Mouse (Mus musculus) liver, embryonic 16.5 days (tissue): ENCODE results near the gene Rab5c. TPM values are rescaled to one million over a fixed set of nuclear protein-coding genes. Genes with fewer than 3 reads are reported as not detected.

ENCODE experiments used
- ATAC-seq: fragments of 200-750 bp; cut with Nextera tagmentation; 2 replicates; pipeline ENCODE4 v1.8.0; 2017; ENCODE audit warnings: low read depth, mild to moderate bottlenecking, moderate number of reproducible peaks, moderate library complexity
- H3K27ac ChIP-seq: fragments of 300-500 bp; sonication (generic); 2 replicates; pipeline ENCODE4 v1.5.1; 2014; ENCODE audit warnings: mild to moderate bottlenecking, low read length
- H3K27me3 ChIP-seq: fragments of 300-500 bp; sonication (generic); 2 replicates; pipeline ENCODE4 v1.6.1; 2014; ENCODE audit warnings: low read depth, low read length, mixed read lengths; ENCODE audit not compliant: control insufficient read depth, insufficient read depth
- H3K36me3 ChIP-seq: fragments of 300-500 bp; sonication (generic); 2 replicates; pipeline ENCODE4 v1.6.1; 2014; ENCODE audit warnings: mild to moderate bottlenecking; ENCODE audit not compliant: control insufficient read depth, insufficient read depth
- H3K4me1 ChIP-seq: fragments of 300-500 bp; sonication (generic); 2 replicates; pipeline ENCODE4 v1.6.1; 2014; ENCODE audit warnings: low read depth, low read length, mixed read lengths; ENCODE audit not compliant: control insufficient read depth
- H3K4me2 ChIP-seq: fragments of 300-500 bp; sonication (generic); 2 replicates; pipeline ENCODE4 v1.6.1; 2014; ENCODE audit warnings: low read depth, low read length, mixed read lengths
- H3K4me3 ChIP-seq: fragments of 300-500 bp; sonication (generic); 2 replicates; pipeline ENCODE4 v1.5.1; 2014; ENCODE audit warnings: low read depth, mild to moderate bottlenecking, low read length
- H3K9ac ChIP-seq: fragments of 300-500 bp; sonication (generic); 2 replicates; pipeline ENCODE4 v1.6.1; 2014; ENCODE audit warnings: low read depth, low read length
- H3K9me3 ChIP-seq: fragments of 300-500 bp; sonication (generic); replicated peaks from 2 replicates; pipeline ENCODE4 v1.6.1; 2016; ENCODE audit warnings: low read length; ENCODE audit not compliant: control insufficient read depth
- WGBS: fragments of 180-500 bp; shearing (Covaris S2); extraction: QIAGEN DNeasy Blood & Tissue Kit; methylation state at CpG from one replicate; pipeline ENCODE4 v1.1.7; 2014; ENCODE audit not compliant: insufficient replicate concordance; 5-methylcytosine and 5-hydroxymethylcytosine counted together
- polyA plus RNA-seq: library from polyadenylated mRNA; unstranded; fragments of >200 nt; fragmentation: Nextera tagmentation; extraction: Ambion mirVana; gene quantifications from 2 replicates; pipeline ENCODE4 v1.2.1, GENCODE M21; 2015

Rab5c gene
- polyA plus RNA-seq, 1 experiment from 2014 or later: 21.9 TPM

GRCm38 (mm10) chr11:100688443-100688842 is 49.6 kb downstream of the Rab5c start:
- Histone ChIP-seq H3K27ac (no peak overlapping the region), H3K9me3 (no peaks in the 10 kb centered on the region), H3K36me3 (no peaks in the 10 kb centered on the region), H3K27me3 (peaks cover 28% of the 10 kb centered on the region), H3K9ac (no peak overlapping the region), H3K4me1 (no peaks in the 10 kb centered on the region; the same call in none of the 2 replicates), H3K4me3 (no peak overlapping the region), H3K4me2 (no peak overlapping the region)
- ATAC-seq: no peak
- WGBS: 57% methylated on average over 4 of the region's 4 CpGs

GRCm38 (mm10) chr11:100687265-100687664 is 50.8 kb downstream of the Rab5c start:
- no peaks in the 10 kb centered on the region for H3K9me3 ChIP-seq
- H3K27ac ChIP-seq: no peak overlapping the region
- 72% methylated on average over 7 of the region's 7 CpGs for WGBS
- H3K4me2 ChIP-seq: no peak overlapping the region
- H3K27me3 ChIP-seq: peaks cover 17% of the 10 kb centered on the region
- ATAC-seq: no peak
- H3K4me1 ChIP-seq: no peaks in the 10 kb centered on the region; the same call in none of the 2 replicates
- H3K9ac ChIP-seq: no peak overlapping the region
- no peak overlapping the region for H3K4me3 ChIP-seq
- no peaks in the 10 kb centered on the region for H3K36me3 ChIP-seq

- Histone ChIP-seq H3K4me1 (no peaks in the 10 kb centered on the region), H3K9ac (no peak overlapping the region), H3K36me3 (no peaks in the 10 kb centered on the region), H3K27me3 (no peaks in the 10 kb centered on the region; the same call in none of the 2 replicates), H3K27ac (no peak overlapping the region), H3K4me3 (no peak overlapping the region), H3K4me2 (no peak overlapping the region), H3K9me3 (no peaks in the 10 kb centered on the region)
- WGBS: 60% methylated on average over 3 of the region's 3 CpGs
- no peak for ATAC-seq
These were observed 52.6 kb downstream of the Rab5c start for GRCm38 (mm10) chr11:100685371-100685770.

- no peaks in the 10 kb centered on the region for H3K9me3 ChIP-seq
- H3K9ac ChIP-seq: no peak overlapping the region
- H3K4me3 ChIP-seq: no peak overlapping the region
- H3K36me3 ChIP-seq: no peaks in the 10 kb centered on the region
- WGBS: 62% methylated on average over 2 of the region's 2 CpGs
- H3K4me1 ChIP-seq: no peaks in the 10 kb centered on the region
- H3K27me3 ChIP-seq: no peaks in the 10 kb centered on the region
- ATAC-seq: no peak
- no peak overlapping the region for H3K27ac ChIP-seq
- no peak overlapping the region for H3K4me2 ChIP-seq
These were observed 53.9 kb downstream of the Rab5c start for GRCm38 (mm10) chr11:100684084-100684483.

- ATAC-seq: no peak
- H3K4me2 ChIP-seq: no peak overlapping the region
- H3K27me3 ChIP-seq: no peaks in the 10 kb centered on the region
- no peak overlapping the region for H3K27ac ChIP-seq
- no peaks in the 10 kb centered on the region for H3K4me1 ChIP-seq
- 56% methylated on average over 5 of the region's 5 CpGs for WGBS
- no peak overlapping the region for H3K9ac ChIP-seq
- H3K4me3 ChIP-seq: no peak overlapping the region
- H3K36me3 ChIP-seq: no peaks in the 10 kb centered on the region
- no peaks in the 10 kb centered on the region for H3K9me3 ChIP-seq
These were observed 55.5 kb downstream of the Rab5c start for GRCm38 (mm10) chr11:100682526-100682925.

- H3K4me3 ChIP-seq: no peak overlapping the region
- no peaks in the 10 kb centered on the region for H3K4me1 ChIP-seq
- H3K9ac ChIP-seq: no peak overlapping the region
- H3K9me3 ChIP-seq: no peaks in the 10 kb centered on the region
- WGBS: 68% methylated on average over 5 of the region's 5 CpGs
- H3K27me3 ChIP-seq: no peaks in the 10 kb centered on the region
- H3K4me2 ChIP-seq: no peak overlapping the region
- no peak overlapping the region for H3K27ac ChIP-seq
- H3K36me3 ChIP-seq: no peaks in the 10 kb centered on the region
- ATAC-seq: no peak
These were observed 56.2 kb downstream of the Rab5c start for GRCm38 (mm10) chr11:100681826-100682225.

- Histone ChIP-seq H3K36me3 (no peaks in the 10 kb centered on the region), H3K27ac (no peak overlapping the region), H3K4me2 (no peak overlapping the region), H3K4me3 (no peak overlapping the region), H3K9me3 (no peaks in the 10 kb centered on the region), H3K4me1 (no peaks in the 10 kb centered on the region), H3K27me3 (peaks cover 12% of the 10 kb centered on the region), H3K9ac (no peak overlapping the region)
- 50% methylated on average over 7 of the region's 7 CpGs for WGBS
- ATAC-seq: no peak
These were observed 60.2 kb downstream of the Rab5c start for GRCm38 (mm10) chr11:100677810-100678209.

- Histone ChIP-seq H3K4me3 (no peak overlapping the region), H3K9ac (no peak overlapping the region), H3K36me3 (no peaks in the 10 kb centered on the region), H3K27me3 (peaks cover 20% of the 10 kb centered on the region), H3K27ac (no peak overlapping the region), H3K4me1 (no peaks in the 10 kb centered on the region), H3K9me3 (no peaks in the 10 kb centered on the region), H3K4me2 (no peak overlapping the region)
- 10% methylated on average over 23 of the region's 23 CpGs for WGBS
- no peak for ATAC-seq
These were observed 64.8 kb downstream of the Rab5c start for GRCm38 (mm10) chr11:100673169-100673568.

- WGBS: 31% methylated on average over 2 of the region's 2 CpGs
- ATAC-seq: no peak
- no peaks in the 10 kb centered on the region for H3K9me3 ChIP-seq
- H3K4me2 ChIP-seq: no peak overlapping the region
- no peak overlapping the region for H3K27ac ChIP-seq
- no peak overlapping the region for H3K4me3 ChIP-seq
- no peak overlapping the region for H3K9ac ChIP-seq
- no peaks in the 10 kb centered on the region for H3K36me3 ChIP-seq
- peaks cover 20% of the 10 kb centered on the region for H3K27me3 ChIP-seq
- H3K4me1 ChIP-seq: no peaks in the 10 kb centered on the region
These were observed 66.1 kb downstream of the Rab5c start for GRCm38 (mm10) chr11:100671956-100672355.
